Mouse (Mus musculus) kidney, postnatal 0 days (tissue): ENCODE results near the gene Mettl23. TPM values are rescaled to one million over a fixed set of nuclear protein-coding genes. Genes with fewer than 3 reads are reported as not detected.
A peak's percentile ranks its signal among the peaks of the same experiment; 100 is the strongest.

Source experiments
- ATAC-seq: fragments of 200-750 bp; cut with Nextera tagmentation; replicated peaks from 2 replicates; pipeline ENCODE4 v1.8.0; 2017; ENCODE audit warnings: low read depth, moderate number of reproducible peaks, moderate TSS enrichment, moderate library complexity; ENCODE audit not compliant: low FRiP score
- DNase-seq: peaks from one replicate; pipeline ENCODE4 v3.0.0-alpha.2; 2016; ENCODE audit warnings: low spot score
- H3K27ac ChIP-seq: fragments of 300-500 bp; sonication (generic); 2 replicates; pipeline ENCODE4 v1.5.1; 2014; ENCODE audit warnings: mild to moderate bottlenecking
- H3K27me3 ChIP-seq: fragments of 300-500 bp; sonication (generic); 2 replicates; pipeline ENCODE4 v1.6.1; 2014; ENCODE audit warnings: low read length, mixed read lengths; ENCODE audit not compliant: insufficient read depth
- H3K36me3 ChIP-seq: fragments of 300-500 bp; sonication (generic); 2 replicates; pipeline ENCODE4 v1.6.1; 2014; ENCODE audit warnings: low read length, mixed read lengths; ENCODE audit not compliant: insufficient read depth
- H3K4me1 ChIP-seq: fragments of 300-500 bp; sonication (generic); replicated peaks from 2 replicates; pipeline ENCODE4 v1.6.1; 2014; ENCODE audit warnings: antibody characterized with exemption, low read length, mixed read lengths; ENCODE audit not compliant: insufficient read depth
- H3K4me2 ChIP-seq: fragments of 300-500 bp; sonication (generic); 2 replicates; pipeline ENCODE4 v1.6.1; 2014; ENCODE audit warnings: mild to moderate bottlenecking, low read length, moderate library complexity, mixed read lengths
- H3K4me3 ChIP-seq: fragments of 300-500 bp; sonication (generic); replicated peaks from 2 replicates; pipeline ENCODE4 v1.5.1; 2014; ENCODE audit warnings: low read depth, low read length
- H3K9ac ChIP-seq: fragments of 300-500 bp; sonication (generic); 2 replicates; pipeline ENCODE4 v1.6.1; 2014; ENCODE audit warnings: low read depth, low read length
- H3K9me3 ChIP-seq: fragments of 300-500 bp; sonication (generic); replicated peaks from 2 replicates; pipeline ENCODE4 v1.6.1; 2016; ENCODE audit warnings: low read length, inconsistent platforms, mixed read lengths
- CTCF ChIP-seq: IDR thresholded peaks from 2 replicates; pipeline ENCODE4 v1.5.1; 2016; ENCODE audit warnings: antibody characterized with exemption, low read depth, mild to moderate bottlenecking, moderate library complexity
- WGBS: fragments of 180-500 bp; shearing (Covaris S2); extraction: QIAGEN DNeasy Blood & Tissue Kit; methylation state at CpG from one replicate; pipeline ENCODE4 v1.1.7; 2014; 5-methylcytosine and 5-hydroxymethylcytosine counted together
- polyA plus RNA-seq: library from polyadenylated mRNA; unstranded; fragments of >200 nt; fragmentation: Nextera tagmentation; extraction: Ambion mirVana; gene quantifications from 2 replicates; pipeline ENCODE4 v1.2.1, GENCODE M21; 2015

Gene Mettl23
- 60.2 and 71.5 TPM in 2 replicates for polyA plus RNA-seq

DNA sequence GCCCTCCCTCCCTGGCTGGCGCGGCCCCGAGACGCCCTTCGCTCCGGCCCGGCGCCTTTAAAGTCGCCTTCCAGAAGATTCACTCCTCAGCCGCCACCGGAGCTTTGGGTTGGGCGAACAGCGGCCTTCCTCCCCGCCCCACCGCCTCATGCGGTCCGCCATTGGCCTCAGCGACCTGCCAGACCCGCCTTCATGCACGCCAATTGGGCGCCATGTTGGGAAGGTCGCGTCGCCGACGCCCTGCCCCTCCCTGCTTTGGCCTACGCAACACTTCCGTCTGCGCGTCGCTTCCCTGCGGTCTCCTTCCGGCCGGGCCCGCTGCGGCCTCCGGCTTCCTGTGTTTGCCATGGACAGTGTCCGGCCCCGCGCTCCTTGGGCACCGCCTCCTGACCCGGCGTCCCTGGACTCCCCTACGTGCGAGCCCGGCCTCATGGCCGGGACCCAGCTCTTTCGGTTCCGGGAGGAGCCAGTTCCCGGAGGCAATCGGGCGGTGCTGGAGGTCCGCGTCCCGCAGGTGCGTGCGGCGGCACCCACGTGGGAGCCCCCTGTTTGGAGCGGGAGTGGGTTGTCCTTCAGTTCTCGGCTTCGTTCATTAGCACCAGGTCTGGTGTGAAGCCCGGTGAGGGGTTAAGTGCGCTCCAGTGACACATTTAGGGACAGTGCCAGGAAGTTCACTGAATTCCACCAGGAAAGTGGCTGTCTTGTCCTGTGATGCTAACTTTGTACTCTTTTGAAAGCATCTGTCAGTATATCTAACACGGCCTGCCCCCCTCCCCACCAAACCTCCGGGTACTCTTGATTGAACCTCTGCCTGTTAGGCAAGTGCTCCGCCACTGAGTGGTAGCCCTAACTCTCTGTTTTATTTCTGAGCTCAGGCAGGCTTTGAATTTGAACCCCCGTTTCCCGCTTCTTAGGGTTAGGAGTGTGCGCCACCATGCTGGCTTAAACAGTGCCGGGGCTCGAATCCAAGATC lies at the start of gene Mettl23, which contains the start of gene Jmjd6:
Gene Mettl23 (plus strand): TSS at position 18 of the 973 bp plus-strand sequence.
Gene Jmjd6 (minus strand): TSS at position 189 of the 973 bp plus-strand sequence.
- Histone ChIP-seq H3K9ac (peak within 1 kb of the TSS; percentile 95), H3K27me3 (no peaks in the 10 kb centered on the region), H3K36me3 (peaks cover 25% of the 10 kb centered on the region), H3K4me1 (peaks cover 28% of the 10 kb centered on the region), H3K27ac (peak within 1 kb of the TSS; percentile 99), H3K4me3 (peak within 1 kb of the TSS; percentile 87), H3K4me2 (peak within 1 kb of the TSS; percentile 90), H3K9me3 (no peaks in the 10 kb centered on the region)
- TF ChIP-seq CTCF: no peak
- ATAC-seq (peak; percentile 96), DNase-seq (peak; percentile 99)
- 1% methylated on average over 72 of the region's 72 CpGs for WGBS

DNA sequence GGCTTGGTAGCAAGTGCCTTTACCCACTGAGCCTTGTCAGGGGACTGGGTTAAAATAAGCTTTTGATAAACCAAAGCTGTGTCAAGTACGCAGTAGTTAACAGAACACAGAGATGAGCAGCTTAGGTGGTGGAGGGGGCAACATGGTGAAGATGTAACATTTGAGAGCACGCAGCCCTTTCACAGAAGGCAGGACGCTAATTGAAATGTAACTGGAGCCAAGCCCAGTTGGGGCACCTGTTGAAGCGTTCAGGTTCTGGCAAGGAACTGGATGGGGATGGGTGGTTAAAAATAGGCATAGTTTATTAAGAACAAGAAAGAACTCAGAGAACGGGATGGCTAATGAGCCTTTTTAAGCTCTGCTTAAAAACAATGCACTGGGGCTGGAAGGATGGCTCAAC lies 43.7 kb upstream of the Mettl23 start:
- Histone ChIP-seq H3K4me2 (no peak overlapping the region), H3K4me1 (no peaks in the 10 kb centered on the region), H3K36me3 (no peaks in the 10 kb centered on the region), H3K9ac (no peak overlapping the region), H3K4me3 (no peak overlapping the region), H3K27ac (no peak overlapping the region), H3K27me3 (no peaks in the 10 kb centered on the region), H3K9me3 (no peaks in the 10 kb centered on the region)
- ATAC-seq (no peak), DNase-seq (no peak)
- WGBS: 74% methylated on average over 5 of the region's 5 CpGs
- no peak for TF ChIP-seq CTCF

DNA sequence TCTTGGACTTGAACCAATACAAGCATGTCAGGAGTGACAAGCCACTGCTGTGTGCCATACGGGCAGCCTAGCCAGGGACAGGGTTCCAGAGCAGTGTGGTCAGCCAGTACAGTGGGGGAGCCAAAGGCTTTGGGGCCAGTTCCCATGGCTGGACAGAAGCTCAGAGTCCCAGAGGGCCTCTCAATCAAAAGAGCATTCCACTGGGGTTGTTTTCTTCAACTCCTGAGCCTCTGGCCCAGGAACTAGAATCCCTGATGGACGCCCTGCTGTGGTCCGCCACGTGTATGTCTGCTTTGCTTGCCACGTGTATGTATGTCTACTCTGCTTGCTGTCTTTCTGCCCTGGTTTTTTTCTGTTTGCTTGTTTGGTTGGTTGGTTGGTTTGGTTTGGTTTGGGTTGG lies 42.0 kb upstream of the Mettl23 start:
- H3K9me3 ChIP-seq: no peaks in the 10 kb centered on the region
- TF ChIP-seq CTCF: no peak
- DNase-seq (no peak), ATAC-seq (no peak)
- H3K4me1 ChIP-seq: no peaks in the 10 kb centered on the region
- no peak overlapping the region for H3K4me3 ChIP-seq
- WGBS: 73% methylated on average over 5 of the region's 5 CpGs
- no peak overlapping the region for H3K27ac ChIP-seq
- H3K4me2 ChIP-seq: no peak overlapping the region
- no peaks in the 10 kb centered on the region for H3K27me3 ChIP-seq
- H3K9ac ChIP-seq: no peak overlapping the region
- H3K36me3 ChIP-seq: no peaks in the 10 kb centered on the region

DNA sequence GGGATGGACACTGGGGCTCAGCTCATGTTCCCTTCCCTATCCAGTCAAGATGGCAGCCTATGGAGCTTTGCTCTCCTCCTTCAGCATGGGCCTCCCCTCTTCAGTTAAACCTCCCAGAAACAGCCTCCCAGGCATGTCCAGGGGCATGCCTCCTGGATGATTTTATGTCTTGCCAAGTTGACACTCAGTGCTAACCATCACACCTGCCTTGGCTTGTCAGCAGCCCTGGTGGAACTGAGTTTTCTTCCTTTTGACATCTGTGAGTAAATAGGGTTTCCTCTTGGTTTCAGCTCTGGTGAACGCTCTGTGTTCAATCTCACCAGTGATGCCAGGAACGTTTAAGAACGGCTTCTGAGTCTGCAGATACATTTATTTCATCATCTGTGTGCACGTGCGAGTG lies 40.4 kb upstream of the Mettl23 start:
- no peaks in the 10 kb centered on the region for H3K4me1 ChIP-seq
- no peaks in the 10 kb centered on the region for H3K36me3 ChIP-seq
- DNase-seq: no peak
- 78% methylated on average over 5 of the region's 5 CpGs for WGBS
- H3K9ac ChIP-seq: no peak overlapping the region
- ATAC-seq: no peak
- H3K4me3 ChIP-seq: no peak overlapping the region
- H3K27me3 ChIP-seq: no peaks in the 10 kb centered on the region
- H3K4me2 ChIP-seq: no peak overlapping the region
- TF ChIP-seq CTCF: no peak
- no peaks in the 10 kb centered on the region for H3K9me3 ChIP-seq
- H3K27ac ChIP-seq: no peak overlapping the region

DNA sequence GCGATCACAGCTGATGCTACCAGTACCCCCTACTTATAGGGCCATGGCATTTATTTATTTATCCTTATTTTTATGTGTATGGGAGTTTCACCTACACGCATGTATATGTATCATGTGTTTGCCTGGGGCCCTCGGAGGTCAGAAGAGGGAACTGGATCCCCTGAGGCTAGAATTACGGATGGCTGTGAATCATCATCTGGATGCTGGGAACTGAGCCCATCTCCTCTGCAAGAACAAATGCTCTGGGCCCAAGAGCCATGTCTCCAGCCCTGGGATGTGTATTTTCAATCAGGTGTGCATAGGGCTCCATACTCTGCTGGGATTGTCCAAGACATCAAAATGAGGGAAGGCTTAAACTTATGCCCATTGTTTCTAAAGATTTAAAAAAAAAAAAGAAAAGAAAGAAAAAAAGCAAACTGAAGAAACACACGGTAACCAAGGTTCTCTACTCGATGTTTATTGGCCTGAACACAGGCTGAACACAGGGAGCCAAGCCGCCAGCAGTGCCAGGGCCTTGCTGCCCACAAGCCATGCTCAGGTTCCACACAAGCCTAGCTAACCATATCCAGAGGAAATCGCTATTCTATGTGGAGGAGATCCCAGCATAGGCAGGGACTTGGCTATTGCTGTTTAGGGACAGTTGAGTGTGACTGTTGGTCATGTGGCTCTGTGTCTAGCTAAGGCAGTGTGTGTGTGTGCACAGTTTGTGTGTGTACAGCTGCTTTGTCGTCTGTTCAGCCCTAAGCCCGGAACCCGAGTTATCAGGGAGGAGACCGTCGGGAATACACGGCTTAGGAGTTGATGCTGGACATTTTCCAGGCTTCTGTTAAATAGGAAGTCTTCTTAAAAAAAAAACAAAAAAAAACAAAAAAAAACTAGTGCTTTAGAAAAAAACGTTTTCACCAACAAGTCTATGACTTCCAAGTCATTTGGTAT lies 36.7 kb upstream of the Mettl23 start:
- no peak for ATAC-seq
- H3K27ac ChIP-seq: peak overlapping the region; percentile 43; the same call in 1 of the 2 replicates
- H3K4me1 ChIP-seq: 0 out of 2 replicates have a peak, but pooled peaks cover 4% of the 10 kb centered on the region
- no peak overlapping the region for H3K9ac ChIP-seq
- WGBS: 56% methylated on average over 15 of the region's 15 CpGs
- H3K36me3 ChIP-seq: 0 out of 2 replicates have a peak, but pooled peaks cover 2% of the 10 kb centered on the region
- DNase-seq: peak; percentile 53
- H3K4me2 ChIP-seq: no peak overlapping the region
- no peaks in the 10 kb centered on the region for H3K9me3 ChIP-seq
- H3K27me3 ChIP-seq: no peaks in the 10 kb centered on the region
- no peak overlapping the region for H3K4me3 ChIP-seq
- TF ChIP-seq CTCF: no peak

DNA sequence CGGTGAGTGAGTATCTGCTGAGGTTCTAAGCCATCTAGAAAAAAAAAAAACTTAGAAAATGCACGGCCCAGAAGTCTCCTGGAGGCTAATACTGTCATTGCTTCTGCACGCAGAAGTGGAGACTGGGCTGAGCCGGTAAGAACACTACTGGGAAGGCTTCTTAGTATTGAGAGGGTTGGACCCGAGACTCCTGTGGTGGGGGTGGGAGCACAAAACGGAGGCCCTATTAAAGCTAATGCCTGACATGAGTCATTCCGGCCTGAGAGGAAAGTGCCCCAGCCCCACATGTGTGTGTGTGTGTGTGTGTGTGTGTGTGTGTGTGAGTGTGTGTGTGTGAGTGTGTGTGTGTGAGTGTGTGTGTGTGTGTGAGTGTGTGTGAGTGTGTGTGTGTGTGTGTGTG lies 36.0 kb upstream of the Mettl23 start:
- TF ChIP-seq CTCF: no peak; the same call in 1 of the 2 replicates
- H3K4me2 ChIP-seq: no peak overlapping the region
- 0 out of 2 replicates have a peak, but pooled peaks cover 5% of the 10 kb centered on the region for H3K4me1 ChIP-seq
- DNase-seq: peak; percentile 50
- no peak overlapping the region for H3K4me3 ChIP-seq
- WGBS: 45% methylated on average over 7 of the region's 7 CpGs
- ATAC-seq: no peak
- no peaks in the 10 kb centered on the region for H3K27me3 ChIP-seq
- H3K36me3 ChIP-seq: 0 out of 2 replicates have a peak, but pooled peaks cover 2% of the 10 kb centered on the region
- H3K27ac ChIP-seq: no peak overlapping the region
- no peak overlapping the region for H3K9ac ChIP-seq
- no peaks in the 10 kb centered on the region for H3K9me3 ChIP-seq
